Mouse (Mus musculus) ES-CJ7 (cell line): ENCODE measurements around the gene Heatr1.

ENCODE experiments used
- DNase-seq: peaks from one replicate; pipeline ENCODE4 v3.0.0; 2011; ENCODE audit warnings: low read depth, low spot score

Gene Heatr1

GRCm38 (mm10) chr13:12394609-12395505 lies at the start of gene Heatr1:
TSS of gene Heatr1 (plus strand) at chr13:12395027.
- DNase-seq: peak; percentile 100

GRCm38 (mm10) chr13:12346837-12347236 lies 48.0 kb upstream of the Heatr1 start:
- DNase-seq: no peak

GRCm38 (mm10) chr13:12349197-12349824 lies 45.5 kb upstream of the Heatr1 start:
- DNase-seq: no peak

- DNase-seq: no peak
These were observed 38.6 kb upstream of the Heatr1 start for GRCm38 (mm10) chr13:12356184-12356583.

- DNase-seq: no peak
These were observed 37.3 kb upstream of the Heatr1 start for GRCm38 (mm10) chr13:12357554-12357953.

- DNase-seq: no peak
These were observed 33.3 kb upstream of the Heatr1 start for GRCm38 (mm10) chr13:12361486-12361885.

GRCm38 (mm10) chr13:12369041-12369621 lies 25.7 kb upstream of the Heatr1 start:
- no peak for DNase-seq

- no peak for DNase-seq
These were observed 24.9 kb upstream of the Heatr1 start for GRCm38 (mm10) chr13:12369930-12370329.

GRCm38 (mm10) chr13:12372755-12373154 lies 22.1 kb upstream of the Heatr1 start:
- DNase-seq: peak; percentile 15

- no peak for DNase-seq
These were observed 18.0 kb upstream of the Heatr1 start for GRCm38 (mm10) chr13:12376778-12377177.

- no peak for DNase-seq
These were observed 10.0 kb upstream of the Heatr1 start for GRCm38 (mm10) chr13:12384796-12385195.

- DNase-seq: peak; percentile 33
These were observed 8.5 kb upstream of the Heatr1 start for GRCm38 (mm10) chr13:12386286-12386685.

- DNase-seq: peak; percentile 52
These were observed 744 bp downstream of the Heatr1 start for GRCm38 (mm10) chr13:12395571-12395970.

- no peak for DNase-seq
These were observed 13.7 kb downstream of the Heatr1 start for GRCm38 (mm10) chr13:12408343-12409066.

GRCm38 (mm10) chr13:12412016-12412415 lies 17.2 kb downstream of the Heatr1 start:
- no peak for DNase-seq

GRCm38 (mm10) chr13:12420596-12420995 lies 25.8 kb downstream of the Heatr1 start:
- no peak for DNase-seq

- no peak for DNase-seq
These were observed 33.7 kb downstream of the Heatr1 start for GRCm38 (mm10) chr13:12428556-12428955.

GRCm38 (mm10) chr13:12433843-12434242 lies 39.0 kb downstream of the Heatr1 start:
- no peak for DNase-seq

GRCm38 (mm10) chr13:12439586-12439985 lies 44.8 kb downstream of the Heatr1 start:
- DNase-seq: no peak

- DNase-seq: peak; percentile 60
These were observed 46.0 kb downstream of the Heatr1 start for GRCm38 (mm10) chr13:12440813-12441212.

- no peak for DNase-seq
These were observed 47.3 kb downstream of the Heatr1 start for GRCm38 (mm10) chr13:12442008-12442587.
